Mouse (Mus musculus) NIH3T3 (cell line): ENCODE measurements around the gene Moxd1.
"Not testable (repeated sequence)": the region's sequence is repeated elsewhere in the genome, so short reads cannot be mapped to it uniquely, and the experiment has no call there.

Experiments
- DNase-seq: peaks from one replicate; pipeline ENCODE4 v3.0.0-alpha.2; 2012; ENCODE audit warnings: low read depth

Gene Moxd1

GRCm38 (mm10) chr10:24271077-24271637, 47.8 kb downstream of the Moxd1 start:
- no peak for DNase-seq

- no peak for DNase-seq
These were observed 52.9 kb downstream of the Moxd1 start for GRCm38 (mm10) chr10:24276211-24276610.

- peak; percentile 26 for DNase-seq
These were observed 59.3 kb downstream of the Moxd1 start for GRCm38 (mm10) chr10:24282650-24283049.

- no peak for DNase-seq
These were observed 68.3 kb downstream of the Moxd1 start for GRCm38 (mm10) chr10:24291611-24292010.

GRCm38 (mm10) chr10:24292671-24293070, 69.4 kb downstream of the Moxd1 start:
- DNase-seq: no peak

GRCm38 (mm10) chr10:24296608-24297007, 73.3 kb downstream of the Moxd1 start:
- no peak for DNase-seq

GRCm38 (mm10) chr10:24297792-24298191, 74.5 kb downstream of the Moxd1 start:
- peak; percentile 89 for DNase-seq

GRCm38 (mm10) chr10:24298260-24299244, 75.2 kb downstream of the Moxd1 start:
- DNase-seq: peak; percentile 86

GRCm38 (mm10) chr10:24312191-24312611, 88.9 kb downstream of the Moxd1 start:
- peak; percentile 93 for DNase-seq

GRCm38 (mm10) chr10:24317126-24317836, 94.0 kb downstream of the Moxd1 start:
- peak; percentile 20 for DNase-seq

- no peak for DNase-seq
These were observed 97.0 kb downstream of the Moxd1 start for GRCm38 (mm10) chr10:24320326-24320725.

GRCm38 (mm10) chr10:24323066-24323465, 99.7 kb downstream of the Moxd1 start:
- DNase-seq: no peak

- DNase-seq: not testable (repeated sequence)
These were observed 103.9 kb downstream of the Moxd1 start for GRCm38 (mm10) chr10:24327265-24327664.

- DNase-seq: peak; percentile 30
These were observed 109.5 kb downstream of the Moxd1 start for GRCm38 (mm10) chr10:24332799-24333198.

- DNase-seq: no peak
These were observed 116.4 kb downstream of the Moxd1 start for GRCm38 (mm10) chr10:24339593-24340143.

GRCm38 (mm10) chr10:24340551-24341213, 117.4 kb downstream of the Moxd1 start:
- peak; percentile 81 for DNase-seq

- no peak for DNase-seq
These were observed 117.9 kb downstream of the Moxd1 start for GRCm38 (mm10) chr10:24341214-24341589.

GRCm38 (mm10) chr10:24343068-24343467, 119.8 kb downstream of the Moxd1 start:
- DNase-seq: no peak
